Mouse (Mus musculus) adrenal gland, adult 10 weeks (tissue): ENCODE data around the gene Pgam5. TPM values are rescaled to one million over a fixed set of nuclear protein-coding genes. Genes with fewer than 3 reads are reported as not detected.

ENCODE experiments used
- polyA plus RNA-seq: library from polyadenylated mRNA; stranded (reverse); fragments of 350-450 nt; fragmentation: Illumina TruSeq; extraction: RNeasy Lipid Tissue Mini Kit (QIAGEN cat#74804); gene quantifications from one replicate; pipeline ENCODE4 v1.2.3, GENCODE M21; 2014; ENCODE audit warnings: low read depth, low replicate concordance

The Pgam5 gene
- polyA plus RNA-seq: 46.5 TPM

GRCm38 (mm10) chr5:110269141-110270101, at the start of gene Pgam5:
Gene Pgam5, minus strand, starts transcription at chr5:110269913.

DNA sequence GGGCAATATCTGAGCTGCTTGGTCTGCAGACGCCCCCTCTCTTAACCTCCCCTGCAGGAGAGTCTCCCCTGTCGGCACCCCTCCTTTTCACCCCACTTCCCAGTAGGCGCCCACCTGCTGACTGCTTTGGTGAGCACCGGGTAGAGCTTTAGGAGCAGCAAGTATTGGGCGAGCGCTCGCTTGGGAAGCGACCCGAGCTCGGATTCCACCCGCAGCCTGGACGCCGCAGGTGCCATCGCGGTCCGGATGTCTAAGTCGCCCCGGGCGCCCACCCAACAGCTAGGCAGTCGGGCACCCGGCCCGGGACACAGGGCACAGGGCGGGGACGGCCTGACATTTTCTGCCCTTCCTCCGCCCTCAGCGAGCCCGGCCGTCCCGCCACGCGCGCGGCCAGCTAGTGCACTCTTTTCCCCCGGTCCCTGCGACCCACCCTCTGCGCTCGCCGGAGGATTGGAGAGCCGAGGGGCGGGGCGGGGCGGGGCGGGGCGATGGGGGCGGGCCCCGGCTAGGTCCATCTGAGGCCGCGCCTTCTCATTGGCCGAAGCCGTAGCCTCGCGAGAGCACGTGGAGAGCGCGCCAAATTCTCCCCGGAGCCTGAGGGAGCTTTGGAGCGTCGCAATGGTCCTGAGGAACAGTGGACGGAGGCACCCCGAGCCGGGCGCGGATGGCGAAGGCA, 16.2 kb upstream of the Pgam5 start, which contains the start of the genes Pxmp2 and Pole:
Pxmp2 (minus strand) TSS at position 417 of the 676 bp plus-strand sequence.
Pole (plus strand) TSS at position 537 of the 676 bp plus-strand sequence.

GRCm38 (mm10) chr5:110230780-110231461, 38.8 kb downstream of the Pgam5 start, which contains the start of gene Ankle2:
Gene Ankle2, plus strand, starts transcription at chr5:110231004.

Other genes with a start within 250 kb of the Pgam5 start
- gene Gm17655, start 197.4 kb downstream of the Pgam5 start, polyA plus RNA-seq: 15.3 TPM
- 1.6 TPM for gene Gm35315, start 175.5 kb downstream of the Pgam5 start, polyA plus RNA-seq
- not detected for gene Plcxd1, start 169.9 kb downstream of the Pgam5 start, polyA plus RNA-seq
- not detected for gene Gtpbp6, start 161.7 kb downstream of the Pgam5 start, polyA plus RNA-seq
- gene Zfp605, start 159.8 kb downstream of the Pgam5 start, polyA plus RNA-seq: 17.5 TPM
- gene Chfr, start 134.1 kb downstream of the Pgam5 start, polyA plus RNA-seq: 20.0 TPM
- 21.9 TPM for gene Golga3, start 93.2 kb downstream of the Pgam5 start, polyA plus RNA-seq
- 76.6 TPM for gene Ankle2, start 38.9 kb downstream of the Pgam5 start, polyA plus RNA-seq
- gene Pxmp2, start 16.3 kb upstream of the Pgam5 start, polyA plus RNA-seq: 8.0 TPM
- gene Pole, start 16.4 kb upstream of the Pgam5 start, polyA plus RNA-seq: 2.6 TPM
- not detected for gene P2rx2, start 73.3 kb upstream of the Pgam5 start, polyA plus RNA-seq
- gene Lrcol1, start 74.8 kb upstream of the Pgam5 start, polyA plus RNA-seq: not detected
- 6.1 TPM for gene Fbrsl1, start 178.6 kb upstream of the Pgam5 start, polyA plus RNA-seq